Mouse (Mus musculus): Measurements from ENCODE around the gene Fgf2. TPM values are rescaled to one million over a fixed set of nuclear protein-coding genes. Genes with fewer than 3 reads are reported as not detected.

Fgf2 gene
- polyA plus RNA-seq, 1 experiment from 2014 or later: 1.3 TPM

DNA sequence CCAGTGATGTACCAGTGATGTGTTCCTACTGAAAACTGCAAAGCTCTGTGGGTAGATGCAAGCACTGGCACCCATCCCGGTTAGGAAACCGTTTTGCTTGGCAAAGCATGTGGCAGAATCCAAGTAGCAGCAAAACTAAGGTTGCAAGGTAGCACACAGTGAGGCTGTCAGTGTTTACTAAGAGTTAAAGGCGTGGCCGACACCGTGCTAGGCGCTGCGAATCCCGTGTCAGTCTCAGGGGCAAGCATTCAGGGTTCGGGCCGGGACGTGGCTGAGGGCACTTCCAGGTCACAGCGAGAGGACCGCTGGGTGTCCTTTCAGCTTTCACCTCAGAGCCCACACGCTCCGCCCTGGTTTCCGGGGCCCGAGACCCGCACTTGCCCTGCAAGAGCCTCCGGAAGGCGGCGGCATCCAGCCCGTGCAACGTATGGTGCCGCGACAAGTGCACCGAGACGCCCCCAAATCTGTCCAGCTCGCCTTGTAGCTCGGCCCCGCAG lies 70.9 kb downstream of the Fgf2 start:
- DNase-seq (ENCODE audit: low spot score): no peak
- peaks cover 3% of the 10 kb centered on the region; the same call in 1 of the 2 replicates for H3K4me1 ChIP-seq (replicated peaks; ENCODE audit: insufficient read depth, low read length)
- peak overlapping the region; percentile 80 for H3K4me3 ChIP-seq (replicated peaks; ENCODE audit: low read depth, low read length)
- no peak for ATAC-seq (replicated peaks; ENCODE audit: low FRiP score, low read depth)
- H3K36me3 ChIP-seq (ENCODE audit: insufficient read depth, low read length): no peaks in the 10 kb centered on the region
- WGBS: under 1% methylated on average over 29 of the region's 30 CpGs
- TF ChIP-seq CTCF (IDR thresholded peaks at IDR 0.05; ENCODE audit: low read depth): peak; percentile 44
- peak overlapping the region; percentile 79 for H3K4me2 ChIP-seq (ENCODE audit: low read length)
- no peaks in the 10 kb centered on the region for H3K9me3 ChIP-seq (replicated peaks; ENCODE audit: low read length)
- H3K9ac ChIP-seq (ENCODE audit: low read depth, low read length): peak overlapping the region; percentile 80
- peak overlapping the region; percentile 93 for H3K27ac ChIP-seq
- no peaks in the 10 kb centered on the region for H3K27me3 ChIP-seq (ENCODE audit: insufficient read depth, low read length)

DNA sequence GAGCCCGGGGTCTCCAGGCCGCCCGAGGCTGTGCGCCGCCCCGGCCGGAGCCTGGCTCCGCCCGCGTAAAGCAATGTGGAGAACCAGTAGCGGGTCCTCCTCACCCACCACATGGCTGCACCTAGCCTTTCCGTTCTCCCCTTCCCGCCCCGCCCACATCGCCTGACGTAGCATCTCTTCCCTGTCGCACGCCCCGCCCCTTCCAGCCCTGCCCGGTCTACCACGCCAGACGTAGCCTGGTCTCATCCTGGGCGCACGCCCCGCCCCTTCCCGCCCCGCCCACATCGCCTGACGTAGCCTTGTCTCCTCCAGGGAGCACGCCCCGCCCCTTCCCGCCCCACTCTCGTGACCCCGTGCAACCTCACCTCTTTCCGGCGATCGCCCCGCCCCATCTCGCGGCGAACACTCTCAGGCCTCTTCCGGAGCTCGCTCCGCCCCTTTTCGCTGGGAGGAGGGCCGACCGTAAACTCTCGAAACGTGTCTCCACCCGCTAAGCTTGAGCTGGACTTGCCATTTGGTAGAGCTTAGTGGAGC lies 71.4 kb downstream of the Fgf2 start, which contains the start of gene Spata5:
Gene Spata5, plus strand, starts transcription at position 439 of the 534 bp plus-strand sequence.
- TF ChIP-seq CTCF (IDR thresholded peaks at IDR 0.05; ENCODE audit: low read depth): 0 out of 2 replicates have a peak, but pooled peaks have one; percentile 1
- peak within 1 kb of the TSS; percentile 80 for H3K9ac ChIP-seq (ENCODE audit: low read depth, low read length)
- peak within 1 kb of the TSS; percentile 93 for H3K27ac ChIP-seq
- peak; percentile 95 for ATAC-seq (replicated peaks; ENCODE audit: low FRiP score, low read depth)
- H3K36me3 ChIP-seq (ENCODE audit: insufficient read depth, low read length): no peaks in the 10 kb centered on the region
- H3K4me1 ChIP-seq (replicated peaks; ENCODE audit: insufficient read depth, low read length): peaks cover 3% of the 10 kb centered on the region; the same call in 1 of the 2 replicates
- DNase-seq (ENCODE audit: low spot score): peak; percentile 99
- H3K4me2 ChIP-seq (ENCODE audit: low read length): peak within 1 kb of the TSS; percentile 79
- 1% methylated on average over 47 of the region's 50 CpGs for WGBS
- H3K9me3 ChIP-seq (replicated peaks; ENCODE audit: low read length): no peaks in the 10 kb centered on the region
- peak within 1 kb of the TSS; percentile 80 for H3K4me3 ChIP-seq (replicated peaks; ENCODE audit: low read depth, low read length)
- no peaks in the 10 kb centered on the region for H3K27me3 ChIP-seq (ENCODE audit: insufficient read depth, low read length)

DNA sequence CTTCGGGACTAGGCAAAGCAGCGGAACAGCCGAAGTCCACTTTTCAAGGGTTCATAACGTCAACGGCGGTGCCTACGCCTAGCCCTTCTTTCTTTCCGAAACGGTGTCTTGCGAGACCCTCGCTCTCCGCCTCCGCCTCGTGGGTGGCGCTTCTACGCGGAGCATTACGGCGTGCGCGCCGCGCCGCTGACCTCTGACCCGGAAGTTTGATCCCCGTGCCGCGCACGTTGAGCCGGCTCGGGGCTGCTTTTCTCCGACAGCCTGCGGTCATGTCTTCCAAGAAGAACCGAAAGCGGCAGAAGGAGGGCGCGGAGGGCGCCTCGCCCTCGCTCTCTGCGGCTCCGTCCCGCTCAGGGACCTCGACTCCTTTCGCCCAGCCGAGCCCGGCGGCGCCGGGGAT lies 71.9 kb downstream of the Fgf2 start, which contains the start of gene Nudt6:
Gene Nudt6, minus strand, starts transcription at position 140 of the 400 bp plus-strand sequence.
- Histone ChIP-seq H3K4me2 (ENCODE audit: low read length) (peak within 1 kb of the TSS; percentile 79), H3K4me1 (replicated peaks; ENCODE audit: insufficient read depth, low read length) (peaks cover 3% of the 10 kb centered on the region; the same call in 1 of the 2 replicates), H3K9ac (ENCODE audit: low read depth, low read length) (peak within 1 kb of the TSS; percentile 80), H3K36me3 (ENCODE audit: insufficient read depth, low read length) (no peaks in the 10 kb centered on the region), H3K27me3 (ENCODE audit: insufficient read depth, low read length) (no peaks in the 10 kb centered on the region), H3K27ac (peak within 1 kb of the TSS; percentile 93), H3K9me3 (replicated peaks; ENCODE audit: low read length) (no peaks in the 10 kb centered on the region), H3K4me3 (replicated peaks; ENCODE audit: low read depth, low read length) (peak within 1 kb of the TSS; percentile 80)
- DNase-seq (ENCODE audit: low spot score): peak; percentile 95
- under 1% methylated on average over 50 of the region's 50 CpGs for WGBS
- ATAC-seq (replicated peaks; ENCODE audit: low FRiP score, low read depth): peak; percentile 88
- no peak for TF ChIP-seq CTCF (IDR thresholded peaks at IDR 0.05; ENCODE audit: low read depth)

DNA sequence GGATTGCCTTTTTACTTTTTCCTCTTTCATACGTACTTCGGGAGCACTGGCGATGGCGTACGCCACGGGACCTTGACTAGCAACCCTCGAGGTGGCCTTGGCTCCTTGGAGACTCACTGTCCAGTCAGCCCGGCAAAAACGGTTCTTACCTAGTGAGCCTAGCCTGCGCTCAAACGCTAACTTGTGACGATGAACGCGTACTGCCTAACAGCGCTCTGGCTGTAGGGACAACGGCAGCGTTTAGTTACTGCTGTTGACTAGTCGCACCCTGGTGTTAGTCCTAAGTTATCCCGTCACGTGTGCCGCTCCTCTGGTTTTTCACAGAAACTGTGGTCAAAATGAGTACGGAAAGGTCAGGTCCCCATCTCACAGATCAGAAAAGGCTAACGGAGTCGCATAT lies 72.5 kb downstream of the Fgf2 start:
- ATAC-seq (replicated peaks; ENCODE audit: low FRiP score, low read depth) (no peak), DNase-seq (ENCODE audit: low spot score) (peak; percentile 39)
- H3K27me3 ChIP-seq (ENCODE audit: insufficient read depth, low read length): no peaks in the 10 kb centered on the region
- peaks cover 3% of the 10 kb centered on the region; the same call in 1 of the 2 replicates for H3K4me1 ChIP-seq (replicated peaks; ENCODE audit: insufficient read depth, low read length)
- H3K27ac ChIP-seq: peak overlapping the region; percentile 92
- under 1% methylated on average over 24 of the region's 24 CpGs for WGBS
- H3K4me3 ChIP-seq (replicated peaks; ENCODE audit: low read depth, low read length): peak overlapping the region; percentile 74
- peak overlapping the region; percentile 72 for H3K4me2 ChIP-seq (ENCODE audit: low read length)
- peak overlapping the region; percentile 78 for H3K9ac ChIP-seq (ENCODE audit: low read depth, low read length)
- TF ChIP-seq CTCF (IDR thresholded peaks at IDR 0.05; ENCODE audit: low read depth): no peak
- no peaks in the 10 kb centered on the region for H3K9me3 ChIP-seq (replicated peaks; ENCODE audit: low read length)
- no peaks in the 10 kb centered on the region for H3K36me3 ChIP-seq (ENCODE audit: insufficient read depth, low read length)

DNA sequence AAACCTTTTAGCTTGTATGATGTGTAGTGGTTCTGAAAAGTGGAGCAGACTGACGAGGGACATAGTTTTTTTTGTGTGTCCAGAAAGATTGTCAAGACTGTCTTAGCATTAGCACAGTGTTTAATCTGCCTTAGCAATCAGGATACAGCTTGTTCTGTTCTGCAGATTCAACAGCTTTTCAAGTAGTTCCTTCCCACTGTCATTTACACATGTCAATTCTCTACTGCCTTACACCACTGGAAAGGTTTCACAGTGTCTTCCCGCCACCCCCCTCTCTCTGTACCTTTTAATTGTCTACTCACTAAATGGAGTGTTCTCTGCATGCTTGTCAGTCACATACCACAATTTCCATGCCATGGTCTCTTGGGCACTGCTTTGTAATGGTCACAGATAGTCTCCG lies 73.0 kb downstream of the Fgf2 start:
- DNase-seq (ENCODE audit: low spot score) (peak; percentile 25), ATAC-seq (replicated peaks; ENCODE audit: low FRiP score, low read depth) (no peak)
- H3K4me1 ChIP-seq (replicated peaks; ENCODE audit: insufficient read depth, low read length): peaks cover 3% of the 10 kb centered on the region; the same call in 1 of the 2 replicates
- peak overlapping the region; percentile 78; the same call in 1 of the 2 replicates for H3K9ac ChIP-seq (ENCODE audit: low read depth, low read length)
- H3K4me2 ChIP-seq (ENCODE audit: low read length): peak overlapping the region; percentile 72
- 8% methylated on average over 3 of the region's 3 CpGs for WGBS
- TF ChIP-seq CTCF (IDR thresholded peaks at IDR 0.05; ENCODE audit: low read depth): no peak
- H3K27ac ChIP-seq: no peak overlapping the region
- peaks cover 4% of the 10 kb centered on the region; the same call in 1 of the 2 replicates for H3K36me3 ChIP-seq (ENCODE audit: insufficient read depth, low read length)
- H3K9me3 ChIP-seq (replicated peaks; ENCODE audit: low read length): no peaks in the 10 kb centered on the region
- H3K27me3 ChIP-seq (ENCODE audit: insufficient read depth, low read length): no peaks in the 10 kb centered on the region
- H3K4me3 ChIP-seq (replicated peaks; ENCODE audit: low read depth, low read length): peak overlapping the region; percentile 74

DNA sequence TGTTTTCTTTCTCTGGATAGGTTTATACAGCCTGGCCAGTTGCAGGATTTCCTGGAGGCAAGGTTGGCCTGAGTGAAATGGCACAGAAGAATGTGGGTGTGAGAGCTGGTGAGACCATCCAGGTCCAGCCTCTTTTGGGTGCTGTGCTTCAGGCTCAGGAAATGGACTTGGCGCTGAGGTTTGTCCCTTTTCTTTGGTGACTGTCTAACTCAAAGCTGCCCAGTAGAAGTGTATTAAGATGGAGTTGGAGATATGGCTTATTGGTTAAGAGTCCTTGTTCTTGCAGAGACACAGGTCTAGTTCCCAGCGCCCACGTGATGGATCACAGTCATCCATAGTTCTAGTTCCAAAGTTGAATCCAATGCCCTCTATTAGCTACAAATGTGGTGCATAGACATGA lies 77.9 kb downstream of the Fgf2 start:
- TF ChIP-seq CTCF (IDR thresholded peaks at IDR 0.05; ENCODE audit: low read depth): no peak
- H3K4me2 ChIP-seq (ENCODE audit: low read length): no peak overlapping the region
- 94% methylated on average over 3 of the region's 3 CpGs for WGBS
- peaks cover 3% of the 10 kb centered on the region; the same call in 1 of the 2 replicates for H3K4me1 ChIP-seq (replicated peaks; ENCODE audit: insufficient read depth, low read length)
- peaks cover 10% of the 10 kb centered on the region for H3K36me3 ChIP-seq (ENCODE audit: insufficient read depth, low read length)
- no peak overlapping the region for H3K9ac ChIP-seq (ENCODE audit: low read depth, low read length)
- H3K27me3 ChIP-seq (ENCODE audit: insufficient read depth, low read length): no peaks in the 10 kb centered on the region
- H3K27ac ChIP-seq: no peak overlapping the region
- H3K4me3 ChIP-seq (replicated peaks; ENCODE audit: low read depth, low read length): no peak overlapping the region
- ATAC-seq (replicated peaks; ENCODE audit: low FRiP score, low read depth) (no peak), DNase-seq (ENCODE audit: low spot score) (no peak)
- no peaks in the 10 kb centered on the region for H3K9me3 ChIP-seq (replicated peaks; ENCODE audit: low read length)

All from kidney, postnatal 0 days (tissue).